Comparison of ENCODE assay signal across 23 mouse cellular contexts in genomic region chrX:167315093-167315726, GRCm38 (mm10). TPM values are rescaled to one million over a fixed set of nuclear protein-coding genes. Genes with fewer than 3 reads are reported as not detected.
DNase-seq lines count a peak whose midpoint lies in the region; ATAC-seq and TF ChIP-seq lines count a peak whose summit lies in the region.
"Had no signal": no experiment of that assay in that cellular context is flagged by ENCODE, and none has a peak within 500 bp of the region (broad histone marks: within the 10 kb centered on the region; RNA-seq: fewer than 3 reads in every experiment).

No protein-coding gene starts in this region.

- H3K36me3 ChIP-seq in neural tube, embryonic 12.5 days: no peaks in the 10 kb centered on the region
- H3K36me3 ChIP-seq in neural tube, embryonic 15.5 days: no peaks in the 10 kb centered on the region
- H3K36me3 ChIP-seq in macrophage (ENCODE audit: inconsistent target): no peaks in the 10 kb centered on the region
- H3K36me3 ChIP-seq: embryonic facial prominence, embryonic 15.5 days; forebrain, embryonic 10.5 days; heart, embryonic 15.5 days; hindbrain, embryonic 12.5 days had no signal

- H3K27ac ChIP-seq in gastrocnemius, adult 2 months: 0 out of 2 replicates have a peak overlapping the region, but pooled peaks have one; percentile 21
- no peak overlapping the region for H3K27ac ChIP-seq in neural tube, embryonic 12.5 days
- no peak overlapping the region for H3K27ac ChIP-seq in neural tube, embryonic 15.5 days (replicated peaks)
- peak overlapping the region; percentile 85 for H3K27ac ChIP-seq in macrophage
- H3K27ac ChIP-seq: embryonic facial prominence, embryonic 15.5 days; forebrain, embryonic 10.5 days; heart, adult 2 months; heart, embryonic 15.5 days; hindbrain, embryonic 12.5 days had no signal

- no peak for DNase-seq in gastrocnemius, adult 2 months
- DNase-seq in gastrocnemius, postnatal 25 days: no peak
- no peak for DNase-seq in right cerebral cortex, postnatal 25 days
- no peak for DNase-seq in Muller cell, postnatal 12 days (ENCODE audit: inconsistent ontology term)
- DNase-seq: adrenal gland, adult 2 months; adrenal gland, postnatal 25 days; cerebellum, adult 11 months; cerebellum, adult 8-10 months; cerebellum, postnatal 14 days; heart, adult 2 months; heart, postnatal 14 days had no signal

- no peaks in the 10 kb centered on the region for H3K9me3 ChIP-seq in neural tube, embryonic 12.5 days
- H3K9me3 ChIP-seq in neural tube, embryonic 15.5 days (replicated peaks): no peaks in the 10 kb centered on the region
- H3K9me3 ChIP-seq: embryonic facial prominence, embryonic 15.5 days; forebrain, embryonic 10.5 days; heart, embryonic 15.5 days; hindbrain, embryonic 12.5 days had no signal

- no peak overlapping the region for H3K9ac ChIP-seq in neural tube, embryonic 12.5 days
- H3K9ac ChIP-seq in neural tube, embryonic 15.5 days (replicated peaks): no peak overlapping the region
- H3K9ac ChIP-seq: embryonic facial prominence, embryonic 15.5 days; heart, embryonic 15.5 days; hindbrain, embryonic 12.5 days had no signal

- H3K4me1 ChIP-seq in neural tube, embryonic 12.5 days: no peaks in the 10 kb centered on the region
- no peaks in the 10 kb centered on the region for H3K4me1 ChIP-seq in neural tube, embryonic 15.5 days
- H3K4me1 ChIP-seq: embryonic facial prominence, embryonic 15.5 days; heart, embryonic 15.5 days; hindbrain, embryonic 12.5 days had no signal

- 51% methylated on average over 4 of the region's 4 CpGs for WGBS in neural tube, embryonic 12.5 days
- 47% methylated on average over 4 of the region's 4 CpGs for WGBS in neural tube, embryonic 15.5 days
- WGBS in macrophage (ENCODE audit: missing documents): 68% methylated on average over 4 of the region's 4 CpGs

- no peak for TF ChIP-seq CTCF in gastrocnemius, adult 2 months (IDR thresholded peaks at IDR 0.05)

- peak; percentile 59 for ATAC-seq in neural tube, embryonic 12.5 days (ENCODE audit: low FRiP score, low read depth)
- ATAC-seq in neural tube, embryonic 15.5 days (ENCODE audit: low FRiP score): no peak
- ATAC-seq: forebrain, embryonic 14.5 days had no signal

- peaks cover 88% of the 10 kb centered on the region for H3K79me2 ChIP-seq in macrophage (ENCODE audit: inconsistent target)

- intact Hi-C loops in gastrocnemius, adult 2 months (cut with DNase I): no loop called here

- no peak overlapping the region for H3K4me3 ChIP-seq in gastrocnemius, adult 2 months
- no peak overlapping the region for H3K4me3 ChIP-seq in neural tube, embryonic 12.5 days
- no peak overlapping the region for H3K4me3 ChIP-seq in neural tube, embryonic 15.5 days (replicated peaks)
- H3K4me3 ChIP-seq in macrophage (ENCODE audit: inconsistent target): no peak overlapping the region
- H3K4me3 ChIP-seq: embryonic facial prominence, embryonic 15.5 days; erythroblast, embryonic 14.5 days; forebrain, embryonic 10.5 days; heart, adult 2 months; heart, embryonic 15.5 days; hindbrain, embryonic 12.5 days had no signal

- no peak overlapping the region for H3K4me2 ChIP-seq in neural tube, embryonic 12.5 days (replicated peaks)
- no peak overlapping the region for H3K4me2 ChIP-seq in neural tube, embryonic 15.5 days
- H3K4me2 ChIP-seq: embryonic facial prominence, embryonic 15.5 days; heart, embryonic 11.5 days; heart, embryonic 15.5 days; hindbrain, embryonic 12.5 days had no signal

- no peaks in the 10 kb centered on the region for H3K27me3 ChIP-seq in neural tube, embryonic 12.5 days (replicated peaks)
- H3K27me3 ChIP-seq in neural tube, embryonic 15.5 days (replicated peaks): peaks cover 11% of the 10 kb centered on the region
- H3K27me3 ChIP-seq: embryonic facial prominence, embryonic 15.5 days; heart, embryonic 15.5 days had no signal

RNA-seq across cellular contexts. Expression of gene Tlr7, which starts 15.1 kb away (rescaled TPM):
- under 1 TPM; 0.43 to 0.70 TPM for total RNA-seq in gastrocnemius, adult 2 months (2021)
- total RNA-seq in gastrocnemius, postnatal 25 days (2021): under 1 TPM; 0.51 to 0.86 TPM
- polyA plus RNA-seq in neural tube, embryonic 12.5 days (2016; fragmentation: Nextera tagmentation; extraction: Ambion mirVana): 0.34 and 0.38 TPM in 2 replicates
- 0.52 and 1.5 TPM in 2 replicates for polyA plus RNA-seq in neural tube, embryonic 15.5 days (2015; fragmentation: Nextera tagmentation; extraction: Ambion mirVana)
- 100 to 1,000 TPM in 17 of 26 experiments, 10 to 100 TPM in 9; 41.0 to 220 (median 109) TPM for total RNA-seq in macrophage (2018; cell fraction: chromatin; rRNA removed)
- total RNA-seq in macrophage (2018; cell fraction: cytosol; rRNA removed): 100 to 1,000 TPM; 183 to 319 (median 254) TPM
- 100 to 1,000 TPM; 121 to 443 (median 275) TPM for total RNA-seq in macrophage (2018; cell fraction: nucleus; rRNA removed)
- 111 to 271 TPM (median 167 TPM) in 3 replicates for polyA plus RNA-seq in macrophage (2018)
- polyA plus RNA-seq: erythroblast, embryonic 14.5 days had no signal

RNA-seq across cellular contexts. Expression of gene Tlr8, which starts 51.1 kb away (rescaled TPM):
- under 1 TPM; 0.36 to 0.73 TPM for total RNA-seq in gastrocnemius, adult 2 months (2021)
- total RNA-seq in gastrocnemius, postnatal 25 days (2021): under 1 TPM; 0.23 to 0.46 TPM
- polyA plus RNA-seq in neural tube, embryonic 12.5 days (2016; fragmentation: Nextera tagmentation; extraction: Ambion mirVana): 0.23 TPM in 1 of 2 replicates, not detected in the other
- 0.08 TPM in 1 of 2 replicates, not detected in the other for polyA plus RNA-seq in neural tube, embryonic 15.5 days (2015; fragmentation: Nextera tagmentation; extraction: Ambion mirVana)
- 100 to 1,000 TPM in 13 of 26 experiments, 10 to 100 TPM in 13; 22.2 to 193 (median 106) TPM for total RNA-seq in macrophage (2018; cell fraction: chromatin; rRNA removed)
- total RNA-seq in macrophage (2018; cell fraction: cytosol; rRNA removed): 100 to 1,000 TPM; 132 to 286 (median 191) TPM
- 100 to 1,000 TPM in 25 of 26 experiments, 10 to 100 TPM in 1; 76.6 to 287 (median 194) TPM for total RNA-seq in macrophage (2018; cell fraction: nucleus; rRNA removed)
- 125 to 202 TPM (median 165 TPM) in 3 replicates for polyA plus RNA-seq in macrophage (2018)
- polyA plus RNA-seq: C2C12; embryonic facial prominence, embryonic 11.5 days; erythroblast, embryonic 14.5 days; forebrain, embryonic 10.5 days had no signal

Comparison
In these comparisons a context has a peak if more than half of its experiments do, and no peak if none do; other contexts are left out.
1. H3K27ac ChIP-seq: peak in gastrocnemius, adult 2 months (single experiment) and macrophage (single experiment); none in neural tube, embryonic 12.5 days (single experiment) and neural tube, embryonic 15.5 days (single experiment).
2. RNA of gene Tlr7, which starts 15.1 kb away (polyA plus RNA-seq): 111 to 271 TPM in macrophage; 0.52 to 1.5 TPM in neural tube, embryonic 15.5 days and 0.34 to 0.38 TPM in neural tube, embryonic 12.5 days; every median in the first group is over 10 times any median in the second.
3. RNA of gene Tlr8, which starts 51.1 kb away (polyA plus RNA-seq): 125 to 202 TPM in macrophage; 0.23 TPM in neural tube, embryonic 12.5 days and 0.08 TPM in neural tube, embryonic 15.5 days; every median in the first group is over 100 times any median in the second.